In genomic region chr13:53461855-53462648, GRCm38 (mm10) we compare ENCODE assay signal across 9 mouse cellular contexts. TPM values are rescaled to one million over a fixed set of nuclear protein-coding genes. Genes with fewer than 3 reads are reported as not detected.
A peak's percentile ranks its signal among the peaks of the same experiment; 100 is the strongest.
DNase-seq lines count a peak whose midpoint lies in the region; ATAC-seq and TF ChIP-seq lines count a peak whose summit lies in the region.
"Had no signal": no experiment of that assay in that cellular context is flagged by ENCODE, and none has a peak within 500 bp of the region (broad histone marks: within the 10 kb centered on the region; RNA-seq: fewer than 3 reads in every experiment).

No protein-coding gene starts in this region.

- no peak overlapping the region for H3K27ac ChIP-seq in cortical plate, adult 2 months (ENCODE audit: insufficient read depth, low read length)
- peak overlapping the region; percentile 39; the same call in 1 of the 2 replicates for H3K27ac ChIP-seq in limb, embryonic 13.5 days
- H3K27ac ChIP-seq in neural tube, embryonic 11.5 days (ENCODE audit: low read depth, low read length): peak overlapping the region; percentile 79

- TF ChIP-seq CTCF in cortical plate, adult 2 months (IDR thresholded peaks at IDR 0.05; ENCODE audit: extremely low read depth, insufficient read depth, low read length): peak; percentile 60

- no peaks in the 10 kb centered on the region for H3K9me3 ChIP-seq in limb, embryonic 13.5 days
- no peaks in the 10 kb centered on the region for H3K9me3 ChIP-seq in neural tube, embryonic 11.5 days (ENCODE audit: control insufficient read depth, low read length)

- TF ChIP-seq POLR2A in cortical plate, adult 2 months (IDR thresholded peaks at IDR 0.05; ENCODE audit: extremely low read depth, insufficient read depth, low read length): no peak

- intact Hi-C loops in heart, postnatal 14 days (cut with DNase I): loop anchor here (2.0 to 5.0 kb wide), 3 partner anchors 130 to 300 kb away; no protein-coding TSS in a partner anchor

- ATAC-seq in limb, embryonic 13.5 days (ENCODE audit: low FRiP score, low read depth): no peak
- ATAC-seq in neural tube, embryonic 11.5 days (ENCODE audit: insufficient read depth, low FRiP score, low TSS enrichment): peak; percentile 58
- no peak for ATAC-seq in cerebellum, adult (ENCODE audit: insufficient number of reproducible peaks, low FRiP score, low TSS enrichment)
- ATAC-seq in megakaryocyte progenitor cell, adult 5-6 weeks (replicated peaks; ENCODE audit: poor library complexity): no peak

- no peak overlapping the region for H3K4me3 ChIP-seq in cortical plate, adult 2 months (ENCODE audit: insufficient read depth, low read length)
- peak overlapping the region; percentile 48 for H3K4me3 ChIP-seq in limb, embryonic 13.5 days
- peak overlapping the region; percentile 22 for H3K4me3 ChIP-seq in neural tube, embryonic 11.5 days (ENCODE audit: low read depth, low read length)

- peak overlapping the region; percentile 85 for H3K4me2 ChIP-seq in limb, embryonic 13.5 days (replicated peaks)
- H3K4me2 ChIP-seq in neural tube, embryonic 11.5 days (ENCODE audit: low read depth): peak overlapping the region; percentile 46

- peaks cover 61% of the 10 kb centered on the region for H3K27me3 ChIP-seq in limb, embryonic 13.5 days
- peaks cover 50% of the 10 kb centered on the region for H3K27me3 ChIP-seq in neural tube, embryonic 11.5 days (ENCODE audit: control insufficient read depth, insufficient read depth, low read length)

- DNase-seq in cerebellum, postnatal 14 days: peak; percentile 64 to 76
- DNase-seq in cerebellum, adult 9-10 months: no peak
- peak; percentile 14 to 46 for DNase-seq in heart, postnatal 14 days
- DNase-seq in neural tube, embryonic 11.5 days (ENCODE audit: low spot score): peak; percentile 76

- no peaks in the 10 kb centered on the region for H3K4me1 ChIP-seq in cortical plate, adult 2 months (ENCODE audit: control insufficient read depth, insufficient read depth, low read length)
- peaks cover 47% of the 10 kb centered on the region for H3K4me1 ChIP-seq in limb, embryonic 13.5 days
- H3K4me1 ChIP-seq in neural tube, embryonic 11.5 days (ENCODE audit: control insufficient read depth, insufficient read depth, low read length): peaks cover 30% of the 10 kb centered on the region

- H3K36me3 ChIP-seq in limb, embryonic 13.5 days: no peaks in the 10 kb centered on the region
- no peaks in the 10 kb centered on the region for H3K36me3 ChIP-seq in neural tube, embryonic 11.5 days (ENCODE audit: control insufficient read depth, insufficient read depth, low read length)

- H3K9ac ChIP-seq in limb, embryonic 13.5 days: peak overlapping the region; percentile 62
- peak overlapping the region; percentile 8; the same call in 1 of the 2 replicates for H3K9ac ChIP-seq in neural tube, embryonic 11.5 days (ENCODE audit: low read length)

- WGBS in limb, embryonic 13.5 days: under 1% methylated on average over 51 of the region's 51 CpGs
- under 1% methylated on average over 51 of the region's 51 CpGs for WGBS in neural tube, embryonic 11.5 days

RNA-seq across cellular contexts. Expression of gene Msx2, which starts 10.8 kb away (rescaled TPM):
- polyA plus RNA-seq in cortical plate, adult 2 months (2012; rRNA removed): 0.38 and 0.47 TPM in 2 replicates
- total RNA-seq in heart, postnatal 14 days (2021): under 1 TPM; 0.65 to 0.71 TPM
- polyA plus RNA-seq in limb, embryonic 13.5 days (2015; fragmentation: Nextera tagmentation; extraction: Ambion mirVana): 35.7 and 46.1 TPM in 2 replicates
- 20.2 and 21.0 TPM in 2 replicates for polyA plus RNA-seq in neural tube, embryonic 11.5 days (2014; fragmentation: Nextera tagmentation; extraction: Ambion mirVana)
- total RNA-seq in megakaryocyte progenitor cell, adult 5-6 weeks (2015): not detected in 2 replicates
- total RNA-seq in megakaryocyte progenitor cell, adult 5-6 weeks (2017): not detected in 2 replicates
- total RNA-seq: hematopoietic stem cell, adult 5-6 weeks had no signal

Comparison
In these comparisons a context has a peak if more than half of its experiments do, and no peak if none do; other contexts are left out.
1. RNA of gene Msx2, which starts 10.8 kb away (polyA plus RNA-seq): 35.7 to 46.1 TPM in limb, embryonic 13.5 days and 20.2 to 21.0 TPM in neural tube, embryonic 11.5 days; 0.38 to 0.47 TPM in cortical plate, adult 2 months; every median in the first group is over 10 times any median in the second.